Mouse (Mus musculus): ENCODE results near the gene Ick.
"Not testable (repeated sequence)": the region's sequence is repeated elsewhere in the genome, so short reads cannot be mapped to it uniquely, and the experiment has no call there.

The Ick gene

DNA sequence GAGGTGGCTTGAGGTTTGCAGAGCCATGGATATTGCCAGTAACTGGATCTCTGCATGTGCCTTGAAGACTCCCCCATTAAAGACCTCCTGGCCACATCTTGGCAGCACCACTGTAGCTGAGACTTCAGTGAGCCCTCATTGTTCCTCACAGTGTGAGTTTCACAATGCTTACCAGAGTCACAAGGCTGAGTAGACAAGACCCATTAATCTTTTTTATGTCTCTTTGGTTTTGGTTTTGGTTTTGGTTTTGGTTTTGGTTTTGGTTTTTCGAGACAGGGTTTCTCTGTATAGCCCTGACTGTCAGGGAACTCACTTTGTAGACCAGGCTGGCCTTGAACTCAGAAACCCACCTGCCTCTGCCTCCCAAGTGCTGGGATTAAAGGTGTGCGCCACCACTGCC, 40.8 kb downstream of the Ick start:
- DNase-seq (ENCODE audit: low spot score): not testable (repeated sequence)

DNA sequence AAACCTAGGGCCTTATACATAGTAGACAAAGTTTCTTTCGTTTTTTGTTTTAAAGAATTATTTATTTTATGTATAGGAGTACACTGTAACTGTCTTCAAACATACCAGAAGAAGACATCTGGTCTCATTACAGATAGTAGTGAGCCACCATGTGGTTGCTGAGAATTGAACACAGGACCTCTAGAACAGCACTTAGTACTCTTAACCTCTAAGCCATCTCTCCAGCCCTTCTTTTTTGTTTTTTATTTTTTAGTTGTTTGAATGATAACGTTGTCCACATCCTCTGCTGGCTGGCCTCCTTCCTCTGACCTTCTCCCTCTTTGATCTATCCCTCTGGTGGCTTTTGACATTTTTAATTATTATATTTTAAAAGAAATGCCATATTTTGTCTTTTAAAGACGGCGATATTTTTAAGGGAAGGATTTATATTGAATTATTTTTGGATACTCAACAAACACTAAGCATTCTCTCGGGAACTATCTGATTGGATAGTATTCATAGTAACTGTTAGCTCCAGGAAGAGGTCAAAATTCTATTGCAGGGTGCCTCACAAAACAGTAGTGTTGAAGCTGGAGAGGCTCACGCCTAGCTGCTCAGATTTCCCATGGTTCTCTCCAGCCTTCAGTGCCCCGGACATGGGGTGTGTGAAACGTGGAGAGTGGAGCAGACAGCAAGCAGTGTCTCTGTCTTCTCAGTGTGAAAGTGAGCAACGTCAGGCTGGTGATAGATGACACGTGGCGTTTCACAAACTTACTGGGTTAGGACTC, 45.4 kb downstream of the Ick start:
- no peak for DNase-seq (ENCODE audit: low spot score)

DNA sequence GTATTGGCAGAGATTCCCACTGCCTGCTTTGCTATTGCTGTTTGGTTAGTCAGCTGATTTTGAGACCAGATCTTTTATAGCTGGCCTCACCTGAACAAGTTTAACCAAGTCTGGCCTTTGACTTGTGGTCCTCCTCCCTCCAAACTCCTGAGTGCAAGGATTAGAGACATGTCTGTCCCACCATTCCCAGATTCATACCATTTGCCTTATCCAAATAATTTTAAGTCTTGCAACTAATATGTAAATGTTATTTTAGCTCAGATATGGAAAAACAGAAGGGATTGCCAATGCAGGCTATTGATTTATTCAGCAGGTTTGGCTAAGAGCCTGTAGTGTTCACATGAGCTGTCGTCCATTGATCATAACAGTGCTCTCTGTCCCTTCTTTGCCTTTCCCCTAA, 48.2 kb downstream of the Ick start:
- no peak for DNase-seq (ENCODE audit: low spot score)

DNA sequence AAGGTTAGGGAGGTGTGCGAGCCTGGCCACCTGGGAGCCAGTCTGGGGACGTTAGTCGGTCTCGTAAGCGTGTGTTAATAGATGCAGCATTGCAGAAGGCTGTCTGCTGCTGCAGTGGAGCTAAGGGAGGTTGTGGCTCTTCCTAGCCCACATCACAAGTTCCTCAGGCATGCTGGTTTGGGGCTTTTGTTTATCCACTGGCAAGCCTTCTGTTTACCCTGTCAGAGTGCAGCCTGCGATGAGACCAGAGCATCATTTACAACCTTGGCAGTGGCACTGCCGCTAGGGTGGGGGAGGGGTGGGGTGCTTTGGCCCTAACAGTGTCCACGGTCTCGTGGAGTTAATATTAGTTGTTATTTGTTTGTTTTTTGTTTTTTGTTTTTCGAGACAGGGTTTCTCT, 54.3 kb downstream of the Ick start:
- DNase-seq (ENCODE audit: low spot score): no peak

DNA sequence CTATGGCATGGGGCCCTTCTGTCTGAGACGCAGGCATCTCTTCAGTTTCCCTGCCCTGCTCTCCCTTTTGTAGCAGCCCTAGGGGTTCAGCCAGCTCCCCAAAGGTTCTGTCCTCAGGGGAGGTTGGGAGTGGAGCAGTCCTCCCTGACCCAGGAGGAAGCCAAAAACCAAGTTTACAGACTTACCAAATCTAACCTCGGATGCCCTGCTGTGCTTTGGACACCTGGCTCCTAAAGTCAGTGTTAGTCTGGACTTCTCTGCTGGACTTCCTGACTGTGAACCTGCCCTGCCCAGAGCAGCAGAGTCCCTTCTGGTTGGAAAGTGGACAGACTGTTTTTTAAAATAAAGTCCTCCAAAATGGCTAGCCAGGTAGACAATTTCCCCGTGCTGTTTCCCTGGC, 55.7 kb downstream of the Ick start:
- no peak for DNase-seq (ENCODE audit: low spot score)

DNA sequence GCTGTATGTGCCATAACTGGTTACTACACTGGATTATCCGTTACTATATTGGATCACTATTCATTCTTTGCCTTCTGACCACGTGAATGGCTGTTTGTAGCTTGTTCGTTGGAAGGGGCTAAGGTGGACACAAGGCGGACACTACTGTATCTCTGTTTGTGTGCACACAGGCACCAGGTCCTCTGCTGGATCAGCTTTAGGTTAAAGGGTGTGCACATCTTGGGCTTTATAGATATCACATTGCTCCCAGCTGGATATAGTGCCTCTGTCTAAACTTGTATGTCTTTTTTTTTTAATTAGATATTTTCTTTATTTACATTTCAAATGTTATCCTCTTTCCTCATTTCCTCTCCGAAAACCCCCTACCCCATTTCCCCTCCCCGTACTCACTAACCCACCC, 56.5 kb downstream of the Ick start:
- DNase-seq (ENCODE audit: low spot score): no peak

DNA sequence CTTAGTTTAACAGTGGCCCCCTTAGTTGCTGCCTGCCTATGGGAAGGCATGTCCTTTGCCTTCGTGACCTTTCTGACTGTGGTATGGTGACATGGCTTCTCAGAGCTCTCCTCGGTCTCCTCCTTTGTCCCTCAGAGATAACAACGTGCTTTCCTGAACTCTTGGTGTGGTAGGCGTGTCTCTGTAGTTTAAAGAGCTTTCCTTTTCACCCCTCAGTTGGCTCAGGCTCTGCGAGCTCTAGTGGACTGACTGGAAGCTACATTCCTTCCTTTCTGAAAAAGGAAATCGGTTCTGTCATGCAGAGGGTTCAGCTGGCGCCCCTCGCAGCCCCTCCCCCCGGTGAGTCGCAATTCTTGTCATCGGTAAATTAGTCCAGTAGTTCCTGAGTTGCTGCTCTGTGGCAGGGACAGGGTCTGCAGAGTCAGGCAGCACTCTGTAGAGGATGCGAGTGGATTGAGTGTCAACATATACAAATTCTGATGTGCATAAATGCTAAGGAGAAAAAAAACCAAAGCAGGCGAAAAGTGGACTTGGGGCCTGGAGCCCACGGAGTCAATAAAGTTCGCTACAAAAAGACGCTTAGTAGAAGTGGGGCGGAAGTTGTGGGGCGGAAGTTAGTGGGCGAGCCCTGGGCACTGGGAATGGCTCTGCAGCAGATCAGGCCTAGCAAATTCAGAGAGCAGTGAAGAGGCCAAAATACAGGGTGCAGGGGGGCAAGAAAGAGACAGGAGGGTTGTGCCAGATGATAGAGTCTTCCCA, 57.9 kb downstream of the Ick start:
- DNase-seq (ENCODE audit: low spot score): no peak

DNA sequence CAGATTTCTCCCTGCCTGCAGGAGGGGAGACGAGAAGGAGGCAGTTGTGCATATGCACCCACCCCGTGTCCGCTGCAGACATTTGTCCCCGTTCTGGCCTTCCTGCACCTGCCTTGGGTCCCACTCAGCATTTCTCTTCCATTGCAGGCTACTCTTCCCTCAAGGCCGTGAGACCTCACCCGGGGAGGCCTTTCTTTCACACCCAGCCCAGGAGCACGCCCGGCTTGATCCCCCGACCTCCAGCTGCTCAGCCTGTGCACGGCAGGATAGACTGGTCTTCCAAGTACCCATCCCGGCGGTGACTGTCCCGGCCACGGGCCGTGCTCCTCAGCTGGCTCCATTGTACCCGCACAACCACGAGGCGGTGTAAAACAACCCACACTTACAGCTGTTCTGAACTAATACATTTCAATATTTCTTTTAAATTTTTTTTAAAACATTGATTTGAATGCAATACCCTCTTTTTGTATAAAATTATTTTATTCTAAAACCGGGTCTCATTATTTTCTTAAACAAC, 58.5 kb downstream of the Ick start:
- DNase-seq (ENCODE audit: low spot score): no peak

DNA sequence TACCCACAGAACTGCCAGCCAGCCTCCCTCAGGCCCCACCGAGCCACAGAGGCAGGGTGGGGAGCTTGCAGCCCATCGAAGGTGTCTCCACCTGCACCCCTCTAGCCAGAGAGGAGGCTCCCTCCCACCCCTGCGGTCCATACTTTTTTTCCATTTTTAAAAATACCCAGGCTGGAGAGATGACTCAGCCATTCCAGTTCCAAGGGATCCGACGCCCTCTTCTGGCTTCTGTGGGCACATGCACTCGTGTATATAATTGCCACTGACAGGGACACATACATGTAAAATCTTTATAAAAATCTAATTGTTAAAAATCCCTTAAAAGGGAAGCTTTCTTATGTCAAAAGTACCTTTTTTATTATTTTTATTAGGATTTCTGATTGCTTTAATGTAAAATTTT, 59.9 kb downstream of the Ick start:
- DNase-seq (ENCODE audit: low spot score): no peak

DNA sequence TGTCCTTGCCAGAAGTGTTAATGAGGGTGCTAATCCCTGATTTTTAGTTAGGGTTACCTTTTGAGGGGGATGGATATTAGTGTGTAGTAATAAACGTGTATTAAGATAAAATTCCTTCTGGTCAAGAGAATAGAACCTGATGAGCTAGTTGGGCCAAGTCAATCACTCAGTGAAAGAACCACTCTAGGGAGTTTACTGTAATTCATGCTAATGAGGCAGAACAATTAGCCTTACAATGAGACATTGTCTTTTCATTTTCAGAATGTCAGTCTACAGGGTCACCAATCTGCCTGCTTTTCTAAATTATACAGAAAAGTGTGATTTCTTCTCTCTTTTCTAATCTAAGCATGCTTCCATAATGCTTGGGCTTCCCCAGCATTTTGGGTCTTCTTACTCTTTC, 65.0 kb downstream of the Ick start:
- DNase-seq (ENCODE audit: low spot score): no peak

DNA sequence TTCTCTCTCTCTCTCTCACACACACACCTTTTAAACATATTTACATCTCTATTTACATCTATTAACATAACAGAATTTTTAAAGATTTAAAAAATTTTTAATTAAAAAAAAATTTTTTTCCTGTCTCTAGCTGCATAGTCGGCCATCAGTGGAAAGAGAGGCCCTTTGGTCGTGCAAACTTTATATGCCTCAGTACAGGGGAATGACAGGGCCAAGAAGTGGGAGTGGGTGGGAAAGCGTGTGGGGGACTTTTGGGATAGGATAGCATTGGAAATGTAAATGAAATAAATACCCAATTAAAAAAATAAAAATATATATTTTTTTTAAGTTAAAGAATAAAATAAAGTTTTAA, 65.9 kb downstream of the Ick start:
- not testable (repeated sequence) for DNase-seq (ENCODE audit: low spot score)

DNA sequence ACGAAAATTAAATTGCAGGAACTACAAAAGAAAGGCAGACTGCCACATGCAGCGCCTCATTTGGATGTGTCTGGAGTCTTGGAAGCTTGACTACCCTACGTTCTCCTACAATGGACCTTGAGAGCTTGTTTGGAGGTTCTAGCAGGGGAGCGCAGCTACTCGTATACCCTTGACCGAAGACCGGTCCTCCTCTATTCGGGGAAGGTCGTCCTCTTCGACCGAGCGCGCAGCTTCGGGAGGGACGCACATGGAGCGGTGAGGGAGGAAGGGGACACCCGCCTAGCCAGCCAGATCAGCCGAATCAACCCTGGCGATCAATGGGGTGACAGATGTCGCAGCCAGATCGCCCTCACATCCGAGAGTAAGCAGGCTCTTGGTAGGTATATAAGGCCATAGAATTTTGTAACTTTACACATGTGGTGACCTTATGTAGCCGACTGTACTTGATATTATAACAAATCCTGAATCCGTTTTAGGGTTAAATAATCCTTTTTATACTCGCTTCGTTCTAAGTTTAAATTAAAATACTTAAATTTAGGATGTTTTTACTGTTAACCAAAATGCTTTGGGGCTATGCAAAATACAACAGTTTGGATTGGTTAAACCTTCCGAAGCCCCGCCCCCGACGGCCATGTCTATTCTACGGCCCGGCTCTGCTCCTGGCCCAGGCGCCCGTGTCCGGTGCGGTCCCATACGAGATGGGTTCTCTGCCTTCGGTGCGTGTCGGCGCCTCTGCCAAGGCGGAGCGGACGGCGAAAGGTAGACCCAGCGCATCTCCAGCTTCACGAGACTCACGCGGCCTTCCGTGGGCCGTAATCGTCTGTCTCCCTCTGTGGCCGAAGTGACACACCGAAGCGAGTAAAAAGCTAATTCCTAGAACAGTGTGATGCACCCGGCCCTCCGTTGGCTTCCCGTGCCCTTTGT, 66.5 kb downstream of the Ick start:
- DNase-seq (ENCODE audit: low spot score): peak; percentile 90

DNA sequence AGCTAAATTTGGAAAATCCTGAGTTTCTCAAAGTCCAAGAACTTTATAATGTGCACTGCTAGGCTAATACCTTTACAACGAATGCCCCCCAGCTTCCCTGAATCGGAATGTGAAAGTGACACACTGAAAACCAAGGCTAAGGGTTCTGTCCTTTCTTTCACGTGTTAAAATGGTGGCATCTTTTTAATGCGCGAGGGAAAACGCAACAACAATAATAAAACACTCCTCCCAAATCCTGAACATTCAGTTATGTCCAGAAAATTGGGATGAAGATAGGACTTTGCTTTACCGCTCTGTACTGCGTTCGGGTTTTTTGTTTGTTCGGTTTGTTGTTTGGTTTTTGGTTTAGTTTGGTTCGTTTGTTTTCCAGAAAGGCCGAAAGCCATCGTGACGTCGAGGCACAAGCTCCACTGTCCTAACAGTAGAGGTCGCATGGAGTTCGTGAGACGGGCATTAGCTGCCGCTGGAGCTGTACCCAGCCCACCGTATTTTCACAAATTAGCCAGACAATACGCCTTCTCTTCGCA, 67.3 kb downstream of the Ick start:
- peak; percentile 57 for DNase-seq (ENCODE audit: low spot score)

DNA sequence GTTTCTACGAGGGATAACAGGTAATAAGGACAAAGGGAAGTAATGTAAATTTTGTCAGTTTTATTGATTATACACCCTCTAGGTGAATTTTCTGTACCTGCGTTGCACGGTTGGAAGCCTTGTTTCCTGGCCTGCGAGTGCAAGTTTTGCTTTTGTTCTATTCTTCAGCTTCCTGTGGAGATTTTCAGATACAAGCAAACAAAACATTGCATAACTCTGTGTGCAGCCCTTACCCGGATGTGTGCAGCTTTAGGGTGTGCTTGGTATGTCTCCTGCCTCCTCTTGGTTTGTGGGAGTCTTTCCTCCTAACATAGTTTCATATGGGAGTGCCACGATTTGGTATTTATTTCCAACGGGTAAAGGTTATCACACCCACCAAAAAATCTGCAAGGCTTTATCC, 67.8 kb downstream of the Ick start:
- DNase-seq (ENCODE audit: low spot score): no peak

DNA sequence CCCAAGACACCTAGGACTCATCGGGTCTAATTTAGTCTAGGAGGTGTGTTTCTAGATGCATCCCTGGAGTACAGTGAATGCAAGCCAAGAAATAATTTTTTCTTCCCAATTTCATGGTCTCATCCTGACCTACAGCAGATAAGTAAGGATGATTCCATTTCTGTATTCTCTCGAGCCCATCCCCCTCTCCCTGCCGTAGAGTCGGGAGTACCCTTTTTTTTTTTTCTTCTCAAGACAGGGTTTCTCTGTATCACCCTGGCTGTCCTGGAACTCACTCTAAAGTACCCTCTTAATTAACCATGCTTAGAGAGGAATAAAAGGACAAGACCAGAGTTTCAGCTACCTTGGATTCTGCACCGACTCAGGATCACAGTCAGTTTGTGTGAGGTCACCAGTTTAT, 69.2 kb downstream of the Ick start:
- no peak for DNase-seq (ENCODE audit: low spot score)

DNA sequence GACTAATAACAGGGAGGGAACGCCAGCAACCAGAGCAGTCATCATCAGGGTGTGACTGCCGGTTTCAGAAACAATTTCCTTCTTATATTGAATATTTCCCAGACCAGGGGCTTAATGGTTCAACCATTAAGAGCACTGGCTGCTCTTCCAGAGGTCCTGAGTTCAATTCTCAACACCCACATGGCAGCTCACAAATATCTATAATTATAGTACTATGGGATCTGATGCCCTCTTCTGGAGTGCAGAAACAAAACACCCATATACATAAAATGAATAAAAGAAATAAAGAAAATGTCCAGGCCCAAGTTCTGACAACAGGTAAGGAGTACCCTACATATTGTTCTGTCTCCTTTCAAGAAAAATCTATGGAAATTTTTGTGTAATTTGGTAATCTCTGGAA, 70.1 kb downstream of the Ick start:
- no peak for DNase-seq (ENCODE audit: low spot score)

DNA sequence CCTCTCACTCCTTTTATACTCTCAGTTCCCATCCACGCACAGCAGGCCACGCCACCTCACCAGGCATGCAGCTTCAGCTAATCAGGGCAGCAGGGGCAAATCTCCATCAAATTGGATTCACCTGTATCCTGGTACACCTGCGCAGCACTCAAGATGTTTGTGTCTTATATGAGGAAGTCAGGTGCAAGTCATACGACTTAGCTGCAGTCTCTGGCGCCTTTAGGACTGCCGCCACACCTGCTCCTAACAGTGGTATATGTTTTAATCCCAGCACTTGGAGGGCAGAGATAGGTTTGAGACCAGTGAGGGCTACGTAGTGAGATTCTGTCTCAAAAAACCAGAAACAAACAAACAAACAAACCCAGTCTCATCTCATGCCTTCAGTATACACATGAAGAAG, 73.5 kb downstream of the Ick start, which contains the start of gene Gsta4:
TSS of gene Gsta4 (plus strand) at position 301 of the 400 bp plus-strand sequence.
- DNase-seq (ENCODE audit: low spot score): not testable (repeated sequence)

DNA sequence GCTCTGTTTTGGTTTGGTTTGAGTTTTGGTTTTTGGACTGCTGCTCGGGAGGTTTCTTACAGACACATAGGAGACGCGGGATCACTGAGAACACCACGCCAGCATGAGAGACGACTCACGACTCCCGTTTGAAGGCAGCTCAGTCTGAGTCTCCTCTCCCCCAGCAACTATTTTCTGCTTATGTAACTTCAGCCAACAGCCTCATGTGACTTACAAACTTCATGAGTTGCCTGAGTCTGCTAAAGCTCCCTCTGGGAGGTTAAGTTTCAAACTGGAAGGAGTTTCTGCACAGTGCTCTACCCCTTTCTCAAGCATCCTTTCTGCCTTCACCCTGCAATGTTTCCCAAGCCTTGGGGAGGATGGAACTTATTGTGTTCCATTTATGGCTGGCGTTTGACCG, 76.7 kb downstream of the Ick start:
- no peak for DNase-seq (ENCODE audit: low spot score)

DNA sequence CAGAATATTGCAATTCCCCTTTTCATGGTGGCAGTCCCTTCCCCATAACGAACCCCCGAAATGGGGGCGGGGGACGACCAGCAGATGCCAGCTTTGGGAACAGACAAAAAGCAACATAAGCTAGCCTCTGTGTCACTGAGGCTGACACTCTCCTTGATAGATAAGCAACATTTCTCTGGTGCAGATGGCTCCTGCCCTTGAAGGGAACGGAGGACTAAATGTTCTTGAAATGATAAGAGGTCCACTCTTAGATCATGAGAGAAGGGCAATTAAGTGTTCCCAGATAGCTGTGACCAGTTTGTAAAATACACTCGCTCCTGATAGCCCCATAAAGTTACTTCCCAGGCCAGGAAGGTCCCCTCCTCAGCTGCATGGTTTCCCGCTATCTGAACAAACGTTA, 79.9 kb downstream of the Ick start:
- peak; percentile 19 for DNase-seq (ENCODE audit: low spot score)

DNA sequence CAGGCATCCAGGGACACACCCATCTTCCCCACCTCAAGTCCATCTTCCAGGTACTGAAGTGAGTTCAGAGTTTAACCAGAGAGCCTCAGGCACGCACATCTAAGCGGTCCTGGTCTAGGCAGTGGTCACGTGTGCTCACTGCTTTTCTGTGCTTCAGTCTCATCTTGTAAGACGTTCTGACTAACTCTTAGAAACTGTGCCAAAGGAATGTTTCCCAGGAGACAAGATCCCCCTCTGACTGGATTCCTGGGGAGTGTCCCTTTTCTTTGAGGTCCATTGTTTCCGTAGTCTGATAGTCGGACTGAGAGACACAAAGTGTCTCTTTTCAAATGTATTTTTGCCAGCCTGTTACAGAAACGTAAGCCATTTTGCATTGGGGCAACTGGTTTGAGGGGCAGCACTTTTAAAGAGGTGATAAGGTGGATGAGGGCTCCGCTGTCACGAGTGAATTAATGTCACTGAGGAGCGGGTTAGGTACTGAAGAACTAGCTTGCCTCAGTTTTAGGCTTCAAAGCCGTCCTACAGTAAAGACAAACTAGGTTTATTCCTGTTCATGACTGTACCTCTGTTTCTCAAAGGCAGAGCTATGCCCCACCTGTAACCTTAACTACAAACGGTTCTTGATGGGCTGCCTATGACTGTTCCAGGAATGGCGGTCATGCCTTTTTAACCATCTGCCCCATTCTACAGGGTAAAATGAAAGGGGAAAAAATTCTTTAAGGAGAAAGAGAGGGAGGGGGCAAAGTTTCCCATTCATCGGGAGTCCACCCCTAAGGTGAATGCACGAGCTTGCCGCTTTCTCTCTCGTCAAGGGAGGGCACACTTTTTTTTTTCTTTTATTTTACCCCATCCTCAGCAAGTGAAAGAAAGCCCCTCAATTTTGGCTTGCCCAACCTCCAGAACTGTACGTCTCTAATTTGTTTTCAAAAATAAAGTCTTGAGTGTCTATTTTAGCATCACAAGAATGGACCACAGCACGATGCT, 82.0 kb downstream of the Ick start:
- DNase-seq (ENCODE audit: low spot score): no peak

DNA sequence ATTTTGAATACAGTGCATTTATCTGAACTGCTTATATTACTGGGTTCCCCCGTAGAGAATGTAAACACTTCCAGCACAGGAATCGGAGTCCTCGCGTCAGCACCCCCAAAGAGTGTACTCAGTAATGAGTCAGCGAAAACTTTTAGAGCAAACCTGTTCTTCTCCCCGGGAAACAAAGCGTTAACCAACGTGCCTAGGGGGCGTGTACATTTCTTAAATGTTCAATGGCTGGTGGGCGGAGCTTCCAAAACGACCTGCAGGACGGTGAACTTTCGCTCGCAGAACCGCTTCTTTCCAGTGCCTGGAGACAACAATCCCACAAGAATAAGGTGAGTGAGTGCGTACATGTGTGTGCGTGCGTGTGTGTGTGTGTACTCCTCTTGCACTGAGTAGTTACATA, 82.7 kb downstream of the Ick start:
- DNase-seq (ENCODE audit: low spot score): peak; percentile 43
